Mouse (Mus musculus): ENCODE measurements around the gene Cdk10.
"Not testable (repeated sequence)": the region's sequence is repeated elsewhere in the genome, so short reads cannot be mapped to it uniquely, and the experiment has no call there.

The Cdk10 gene

DNA sequence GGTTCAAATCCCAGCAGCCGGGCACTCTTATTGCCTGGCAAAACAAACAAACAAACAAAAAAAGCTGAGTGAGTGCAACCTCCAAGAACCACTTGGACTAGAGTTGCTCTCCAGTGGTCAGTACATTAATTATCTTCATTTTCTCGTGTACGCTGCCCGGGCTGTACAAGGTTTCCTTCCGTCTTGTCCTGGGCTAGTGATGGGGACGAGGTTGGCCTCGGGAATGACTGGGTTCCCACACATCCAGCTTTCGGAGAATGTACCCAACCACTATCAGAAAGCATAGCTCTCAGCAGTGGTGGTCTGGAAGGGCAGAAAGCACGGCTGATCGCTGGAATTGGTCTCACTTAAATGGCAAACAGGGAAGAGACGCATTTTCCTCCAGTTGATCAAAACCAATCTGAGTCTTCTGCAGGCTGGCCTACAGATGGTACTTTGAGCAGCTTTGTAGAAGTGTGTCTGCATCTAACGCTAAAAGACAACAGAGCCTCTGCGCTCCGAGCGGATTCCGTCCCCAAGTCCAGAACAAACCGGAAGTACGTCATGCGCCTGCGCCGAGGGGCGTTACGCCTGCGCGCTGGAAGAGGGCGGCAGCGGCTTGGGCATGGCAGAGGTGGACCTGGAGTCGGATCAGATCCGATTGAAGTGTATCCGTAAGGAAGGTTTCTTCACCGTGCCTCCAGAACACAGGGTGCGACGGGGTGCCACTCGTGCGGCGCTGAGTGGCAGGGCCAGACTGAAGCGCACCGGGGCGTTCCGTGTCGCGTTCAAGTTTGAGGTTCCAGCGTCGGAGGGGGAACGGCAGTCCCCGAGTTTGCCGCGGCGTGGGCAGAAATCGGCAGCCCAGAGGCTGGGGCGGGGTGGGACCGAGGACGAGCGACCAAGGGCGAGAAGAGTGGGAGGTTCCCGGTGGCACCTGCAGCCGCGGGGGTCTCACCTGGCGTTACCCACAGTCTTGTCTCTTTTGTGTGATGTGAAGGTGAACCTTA lies at the start of gene Cdk10:
TSS of gene Cdk10 (plus strand) at position 565 of the 989 bp plus-strand sequence.
- DNase-seq (ENCODE audit: low spot score in 2 of 2): peak; percentile 88 to 91

DNA sequence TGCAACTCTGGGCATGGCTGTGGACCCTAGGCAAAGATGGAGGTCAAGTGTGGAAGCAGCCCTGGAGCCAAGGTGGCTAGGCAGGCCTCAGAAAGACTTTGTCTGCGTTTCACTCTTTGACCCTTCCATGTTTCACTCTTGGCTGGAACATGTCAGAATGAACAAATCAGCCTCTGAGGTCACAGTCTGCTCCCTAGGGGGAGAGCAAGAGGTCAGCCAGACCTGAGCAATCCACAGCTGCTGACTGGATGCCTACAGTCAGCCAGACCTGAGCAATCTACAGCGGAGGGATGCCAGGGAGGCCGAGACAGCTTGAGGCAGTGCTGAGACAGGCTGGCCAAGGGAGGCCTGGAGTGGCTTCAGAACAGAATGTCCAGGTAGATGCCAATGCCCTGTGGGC lies 43.3 kb upstream of the Cdk10 start:
- DNase-seq (ENCODE audit: low spot score in 2 of 2): no peak

DNA sequence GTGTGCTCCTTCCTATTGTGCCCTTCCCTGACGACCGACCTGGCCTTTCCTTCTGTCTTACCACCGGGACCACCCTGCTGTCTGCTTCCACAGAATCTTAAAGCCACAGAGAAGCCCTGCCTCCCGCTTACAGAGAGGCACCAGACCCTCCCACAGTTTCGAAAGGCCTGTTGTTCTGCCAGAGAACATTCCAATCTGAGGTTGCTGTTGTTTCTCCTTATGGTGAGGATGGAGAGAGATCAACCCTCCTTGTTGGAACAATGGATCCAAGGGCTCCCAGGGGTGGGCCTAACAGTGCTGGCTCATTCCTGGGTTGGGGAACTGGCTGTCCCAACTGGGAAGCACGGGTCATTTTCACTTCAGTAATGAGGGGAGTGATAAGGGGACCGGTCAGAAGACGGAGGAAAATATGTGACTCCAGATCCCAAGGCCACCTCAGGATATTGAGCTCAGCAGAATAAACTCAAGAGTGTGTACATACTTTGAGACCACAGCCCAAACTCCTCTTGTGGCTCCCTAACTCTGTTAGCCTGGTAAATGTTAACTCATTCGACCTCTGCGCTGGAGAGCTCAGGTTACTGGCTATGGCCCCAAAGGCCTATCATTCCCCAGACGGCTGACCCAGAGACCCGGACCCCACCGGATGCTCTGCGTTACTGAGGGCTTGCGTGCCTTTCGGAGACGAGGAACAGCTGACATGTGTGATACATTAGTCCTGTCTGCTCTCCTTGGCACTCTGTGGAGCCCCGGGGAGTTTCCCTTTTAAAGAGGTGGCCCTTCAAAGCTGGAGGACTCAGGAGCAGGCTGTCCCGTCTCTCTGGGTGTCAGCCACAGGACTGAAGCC lies 38.9 kb upstream of the Cdk10 start, which contains the start of gene Dpep1:
TSS of gene Dpep1 (plus strand) at position 677 of the 844 bp plus-strand sequence.
- no peak for DNase-seq (ENCODE audit: low spot score in 2 of 2)

- no peak for DNase-seq (ENCODE audit: low spot score in 2 of 2)
Observed at GRCm38 (mm10) chr8:123188006-123188405, 36.6 kb upstream of the Cdk10 start.

GRCm38 (mm10) chr8:123188841-123189240 lies 35.8 kb upstream of the Cdk10 start:
- DNase-seq (ENCODE audit: low spot score in 2 of 2): no peak

DNA sequence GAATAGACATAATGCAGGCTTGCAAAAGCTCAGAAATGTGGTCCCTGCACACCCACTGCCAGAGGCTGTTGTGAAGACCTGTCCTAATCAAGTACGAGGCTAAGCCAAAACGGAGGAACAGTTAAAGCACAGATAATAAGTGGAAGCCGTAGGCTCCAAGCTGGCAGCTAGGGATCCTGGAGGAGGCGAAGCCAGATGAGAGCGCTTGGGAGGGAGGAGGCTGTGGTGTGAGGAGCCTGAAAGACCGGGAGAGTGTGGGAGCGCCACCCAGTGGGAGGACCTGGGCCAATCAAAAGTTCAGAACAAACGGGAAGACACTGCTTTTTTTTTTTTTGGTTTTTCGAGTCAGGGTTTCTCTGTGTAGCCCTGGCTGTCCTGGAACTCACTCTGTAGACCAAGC lies 34.0 kb upstream of the Cdk10 start:
- peak in 1 of 2 experiments; percentile 46 for DNase-seq (ENCODE audit: low spot score in 2 of 2)

DNA sequence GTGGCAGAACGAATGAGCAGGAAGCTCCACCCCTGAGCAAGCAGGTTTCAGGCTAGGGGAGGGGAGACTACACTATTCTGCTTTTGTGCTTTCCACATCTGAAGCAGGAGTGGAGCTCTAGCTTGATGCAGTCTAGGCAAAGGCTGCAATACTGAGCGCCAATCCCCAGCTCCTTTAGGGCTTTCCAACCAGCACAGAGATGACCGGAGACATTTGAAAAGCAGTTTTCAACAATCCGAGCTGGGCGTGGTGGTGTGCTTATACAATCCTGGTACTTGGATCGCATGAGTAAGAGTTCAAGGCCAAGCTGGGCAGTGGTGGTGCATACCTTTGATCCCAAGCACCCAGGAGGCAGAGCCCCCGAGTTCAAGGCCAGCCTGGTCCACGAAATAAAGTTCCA lies 32.7 kb upstream of the Cdk10 start:
- DNase-seq (ENCODE audit: low spot score in 2 of 2): no peak

- DNase-seq (ENCODE audit: low spot score in 2 of 2): no peak
Observed at GRCm38 (mm10) chr8:123193771-123194170, 30.9 kb upstream of the Cdk10 start.

DNA sequence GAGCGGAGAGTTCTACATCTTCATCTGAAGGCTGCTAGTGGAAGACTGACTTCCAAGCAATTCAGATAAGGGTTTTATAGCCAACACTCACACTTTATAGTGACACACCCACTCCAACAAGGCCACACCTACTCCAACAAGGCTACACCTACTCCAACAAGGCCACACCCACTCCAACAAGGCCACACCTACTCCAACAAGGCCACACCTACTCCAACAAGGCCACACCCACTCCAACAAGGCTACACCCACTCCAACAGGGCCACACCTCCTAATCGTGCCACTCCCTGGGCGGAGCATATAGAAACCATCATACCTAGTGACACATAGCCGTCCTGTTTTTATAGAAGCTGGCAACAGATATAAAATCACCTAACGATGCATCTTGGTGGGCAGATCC lies 27.6 kb upstream of the Cdk10 start:
- DNase-seq (ENCODE audit: low spot score in 2 of 2): peak; percentile 25 to 42

- no peak for DNase-seq (ENCODE audit: low spot score in 2 of 2)
Observed at GRCm38 (mm10) chr8:123199864-123200263, 24.8 kb upstream of the Cdk10 start.

DNA sequence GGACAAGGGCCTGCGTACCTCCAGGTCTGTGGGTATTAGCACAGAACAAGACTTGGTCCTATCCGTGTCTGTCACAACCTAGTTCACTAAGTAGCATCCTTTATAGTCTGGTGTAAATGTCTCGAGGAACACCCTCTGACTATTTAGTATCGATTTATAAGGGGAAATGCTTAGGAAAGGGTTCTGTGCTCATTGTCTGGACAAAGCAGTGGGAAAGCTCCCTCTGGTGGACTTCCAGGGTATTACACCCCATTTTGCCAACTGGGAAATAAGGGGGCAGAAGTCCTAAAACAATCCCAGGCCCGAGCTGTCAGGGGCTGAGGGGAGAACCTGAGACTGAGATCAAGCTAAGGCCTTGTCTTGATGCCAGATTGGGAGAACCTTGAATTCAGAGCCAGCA lies 22.4 kb upstream of the Cdk10 start:
- DNase-seq (ENCODE audit: low spot score in 2 of 2): peak; percentile 40 to 67

GRCm38 (mm10) chr8:123203571-123203970 lies 21.1 kb upstream of the Cdk10 start:
- DNase-seq (ENCODE audit: low spot score in 2 of 2): no peak

DNA sequence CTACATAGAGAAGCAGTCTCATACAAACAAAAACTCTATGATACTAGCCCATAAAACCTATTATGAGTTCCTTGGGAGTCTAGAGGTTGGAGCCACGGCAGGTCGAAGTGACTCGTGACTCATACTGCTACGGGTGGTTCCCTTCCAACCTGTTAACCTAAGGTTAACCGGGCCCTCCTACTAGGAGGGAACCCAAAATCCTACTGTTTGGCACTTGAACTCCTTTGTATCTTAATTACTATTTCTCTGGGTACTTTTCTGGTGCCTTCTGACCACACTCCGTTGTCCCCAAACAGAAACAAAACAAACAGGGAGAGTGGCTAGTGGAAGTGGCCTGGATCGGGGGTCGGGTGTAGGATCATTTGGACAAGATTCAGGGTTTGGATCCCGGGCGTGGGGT lies 12.8 kb upstream of the Cdk10 start:
- DNase-seq (ENCODE audit: low spot score in 2 of 2): no peak

- DNase-seq (ENCODE audit: low spot score in 2 of 2): peak; percentile 74 to 84
Observed at GRCm38 (mm10) chr8:123212321-123213117, 12.1 kb upstream of the Cdk10 start, which contains the start of the genes Chmp1a and Spata33. Gene Chmp1a (minus strand): TSS chr8:123212763. Gene Spata33 (plus strand): TSS chr8:123212832.

GRCm38 (mm10) chr8:123213118-123213772 lies 11.4 kb upstream of the Cdk10 start:
- DNase-seq (ENCODE audit: low spot score in 2 of 2): no peak

GRCm38 (mm10) chr8:123215430-123215829 lies 9.2 kb upstream of the Cdk10 start:
- no peak for DNase-seq (ENCODE audit: low spot score in 2 of 2)

- DNase-seq (ENCODE audit: low spot score in 2 of 2): no peak
Observed at GRCm38 (mm10) chr8:123220917-123221316, 3.7 kb upstream of the Cdk10 start.

DNA sequence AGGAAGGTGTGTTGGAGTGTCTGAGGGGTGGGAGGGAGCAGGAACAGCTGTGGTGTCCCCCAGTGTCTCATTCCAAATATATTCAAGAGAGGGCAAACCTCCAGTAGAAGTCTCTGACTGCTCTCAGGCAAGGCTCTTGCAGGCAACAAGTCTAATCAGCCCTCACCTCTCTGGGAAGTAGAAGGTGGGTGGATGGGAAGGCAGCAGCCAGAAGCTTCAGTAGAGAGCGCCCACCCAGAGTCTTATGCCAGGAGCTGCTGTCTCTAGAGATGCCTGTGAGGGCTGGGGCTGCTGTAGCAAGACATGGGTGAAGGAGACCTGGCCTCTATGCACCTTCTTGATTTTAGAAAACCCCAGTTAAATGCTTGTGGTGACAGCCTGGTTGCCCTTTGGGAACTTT lies 3.8 kb downstream of the Cdk10 start:
- DNase-seq (ENCODE audit: low spot score in 2 of 2): no peak

GRCm38 (mm10) chr8:123230326-123230725 lies 5.7 kb downstream of the Cdk10 start:
- not testable (repeated sequence) for DNase-seq (ENCODE audit: low spot score in 2 of 2)

DNA sequence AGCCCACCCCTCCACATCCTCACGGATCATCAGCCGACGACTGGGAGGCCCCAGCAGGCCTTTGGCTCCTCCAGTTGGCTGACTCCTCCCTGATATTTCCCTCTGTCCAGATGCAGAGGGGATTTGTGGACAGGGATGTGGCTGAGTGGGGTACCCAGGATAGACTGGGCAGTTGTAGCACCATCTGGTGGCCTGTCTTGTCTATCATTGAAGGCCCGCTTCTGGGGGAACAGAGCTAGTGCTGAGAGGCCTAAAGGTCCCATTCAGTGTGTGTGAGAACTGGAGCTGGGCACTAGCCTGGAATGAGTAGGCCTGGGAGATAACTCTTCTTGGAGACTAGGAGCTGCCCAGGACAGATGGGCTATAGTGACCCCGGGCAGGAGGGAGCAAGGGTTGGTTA lies 7.1 kb downstream of the Cdk10 start:
- DNase-seq (ENCODE audit: low spot score in 2 of 2): no peak

DNA sequence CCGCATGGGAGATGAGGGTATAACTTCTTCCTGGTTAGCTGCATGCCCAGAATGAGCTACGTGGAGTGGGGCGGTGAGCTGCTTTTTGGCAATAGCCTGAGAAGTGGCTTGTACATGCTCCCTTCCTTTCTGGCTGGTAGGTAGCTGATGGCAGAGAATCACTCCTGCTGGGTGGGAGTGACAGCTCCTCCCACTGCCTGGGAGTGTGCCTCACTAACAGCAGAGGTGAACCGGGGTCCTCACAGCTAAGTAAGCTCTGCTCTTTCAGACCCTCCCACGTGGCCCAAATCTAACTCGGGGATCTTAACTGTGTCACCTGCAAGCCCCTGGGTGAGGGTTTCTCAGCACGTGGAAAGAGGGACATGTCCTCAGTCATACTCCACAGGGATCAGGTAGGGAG lies 7.9 kb downstream of the Cdk10 start:
- no peak for DNase-seq (ENCODE audit: low spot score in 2 of 2)
